Mouse (Mus musculus) frontal cortex, adult 2 months (tissue): Measurements from ENCODE around the gene C1rl. TPM values are rescaled to one million over a fixed set of nuclear protein-coding genes. Genes with fewer than 3 reads are reported as not detected.
"Not testable (repeated sequence)": the region's sequence is repeated elsewhere in the genome, so short reads cannot be mapped to it uniquely, and the experiment has no call there.

Experiments used
- DNase-seq, 2 experiments: peaks; one replicate each; pipeline ENCODE4 v3.0.0; 2022; ENCODE audit warnings: low spot score in 1 of 2; ENCODE audit errors: extremely low spot score in 1 of 2
- polyA plus RNA-seq: library from polyadenylated mRNA; depleted of rRNA; stranded (reverse); fragments of >200 nt; gene quantifications from 2 replicates; pipeline ENCODE4 v1.2.3, GENCODE M21; 2012

Gene C1rl
- polyA plus RNA-seq, 1 experiment: 0.36 TPM

- no peak for DNase-seq
Observed at GRCm38 (mm10) chr6:124499914-124500566, 7.1 kb downstream of the C1rl start.

GRCm38 (mm10) chr6:124501473-124501872, 8.6 kb downstream of the C1rl start:
- DNase-seq: no peak

DNA sequence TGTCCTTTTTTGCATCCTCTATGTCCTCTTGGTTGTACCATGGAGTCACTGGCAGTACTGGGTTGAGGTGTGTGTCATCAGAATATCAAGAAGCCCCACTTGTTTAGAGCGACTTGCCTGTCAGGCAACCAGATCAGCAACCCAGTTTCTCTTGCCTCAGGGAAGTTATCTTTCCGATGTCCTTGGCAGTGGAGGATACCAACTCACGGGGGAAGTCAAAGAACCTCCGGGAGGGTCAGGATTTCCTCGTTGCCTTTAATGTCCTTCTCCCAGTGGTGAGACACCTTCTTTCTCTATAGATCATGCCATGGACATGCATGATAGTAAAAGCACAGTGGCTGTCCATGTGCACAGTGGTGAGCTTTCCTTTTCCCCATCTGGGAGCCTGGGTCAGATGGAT, 9.1 kb downstream of the C1rl start:
- DNase-seq: no peak

GRCm38 (mm10) chr6:124505028-124505427, 12.1 kb downstream of the C1rl start:
- no peak for DNase-seq

- DNase-seq: no peak
Observed at GRCm38 (mm10) chr6:124506991-124507390, 14.1 kb downstream of the C1rl start.

GRCm38 (mm10) chr6:124508292-124508691, 15.4 kb downstream of the C1rl start:
- no peak for DNase-seq

- DNase-seq: not testable (repeated sequence)
Observed at GRCm38 (mm10) chr6:124509192-124509591, 16.3 kb downstream of the C1rl start.

- DNase-seq: no peak
Observed at GRCm38 (mm10) chr6:124511936-124512335, 19.0 kb downstream of the C1rl start.

DNA sequence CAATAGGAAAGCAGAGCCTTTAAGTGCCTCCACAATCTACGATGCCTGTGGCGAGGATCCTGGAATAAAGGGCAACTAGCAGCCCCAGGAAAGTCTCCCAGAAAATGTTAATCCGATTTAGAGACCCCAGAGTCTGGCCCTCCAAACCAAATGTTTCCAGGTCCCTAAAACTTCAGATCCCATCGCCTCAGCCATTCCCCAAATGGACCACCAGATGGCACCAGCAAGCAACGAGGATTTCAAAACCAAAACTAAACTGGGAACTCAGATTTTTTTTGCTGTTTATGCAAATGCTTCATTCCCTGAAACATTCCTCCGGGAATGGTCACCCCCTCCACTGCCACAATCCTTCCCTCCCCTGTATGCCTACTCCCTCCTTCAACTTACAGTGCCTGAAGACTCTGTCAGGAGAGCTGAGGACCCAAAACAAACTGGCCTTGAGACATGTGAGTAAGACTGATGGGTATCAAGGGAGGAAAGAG, 19.5 kb downstream of the C1rl start, which contains the start of gene C1ra:
TSS of gene C1ra (plus strand) at position 51 of the 482 bp plus-strand sequence.
- peak in 1 of 2 experiments; percentile 82 for DNase-seq

DNA sequence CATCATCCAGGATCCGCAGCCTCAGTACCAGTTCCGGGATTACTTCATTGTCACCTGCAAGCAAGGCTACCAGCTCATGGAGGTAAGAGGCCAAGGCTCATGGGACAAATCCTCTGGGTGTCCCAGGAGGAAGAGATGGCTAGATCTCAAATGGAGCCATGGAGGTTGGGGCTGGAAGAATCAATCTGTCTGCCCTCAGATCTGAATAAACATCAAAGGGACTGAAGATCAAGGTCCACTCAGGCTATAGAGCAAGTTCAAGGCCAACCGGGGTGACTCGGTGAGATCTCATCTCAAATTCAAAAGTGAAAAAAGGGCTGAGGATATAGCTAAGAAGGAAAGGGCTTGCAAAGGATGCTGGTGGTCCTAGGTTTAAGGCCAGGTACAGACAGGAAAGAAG, 24.8 kb downstream of the C1rl start:
- not testable (repeated sequence) for DNase-seq

GRCm38 (mm10) chr6:124522082-124522481, 29.2 kb downstream of the C1rl start:
- peak; percentile 28 to 77 for DNase-seq

DNA sequence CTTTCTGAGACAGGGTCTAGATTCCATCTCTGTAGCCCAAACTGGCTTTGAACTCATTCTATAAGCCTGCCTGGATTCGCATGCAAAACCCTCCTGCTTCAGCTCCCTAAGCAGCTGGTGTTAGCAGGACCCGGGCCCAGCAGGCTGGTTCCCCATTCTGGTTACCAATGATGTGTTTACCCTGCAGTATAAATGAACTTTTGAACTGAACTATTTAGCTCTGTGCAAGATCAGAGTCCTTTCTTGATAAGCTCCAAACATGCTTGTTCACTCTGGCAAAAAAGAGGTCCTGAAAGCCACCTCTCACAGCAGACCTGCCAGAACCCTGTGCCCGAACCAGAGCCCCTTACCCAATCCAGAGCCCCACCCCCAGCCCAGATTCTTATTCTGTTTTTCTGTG, 35.0 kb downstream of the C1rl start:
- no peak for DNase-seq

- no peak for DNase-seq
Observed at GRCm38 (mm10) chr6:124531077-124531476, 38.2 kb downstream of the C1rl start.

GRCm38 (mm10) chr6:124536125-124536829, 43.4 kb downstream of the C1rl start:
- DNase-seq: not testable (repeated sequence)

- DNase-seq: not testable (repeated sequence)
Observed at GRCm38 (mm10) chr6:124541176-124541575, 48.3 kb downstream of the C1rl start.

DNA sequence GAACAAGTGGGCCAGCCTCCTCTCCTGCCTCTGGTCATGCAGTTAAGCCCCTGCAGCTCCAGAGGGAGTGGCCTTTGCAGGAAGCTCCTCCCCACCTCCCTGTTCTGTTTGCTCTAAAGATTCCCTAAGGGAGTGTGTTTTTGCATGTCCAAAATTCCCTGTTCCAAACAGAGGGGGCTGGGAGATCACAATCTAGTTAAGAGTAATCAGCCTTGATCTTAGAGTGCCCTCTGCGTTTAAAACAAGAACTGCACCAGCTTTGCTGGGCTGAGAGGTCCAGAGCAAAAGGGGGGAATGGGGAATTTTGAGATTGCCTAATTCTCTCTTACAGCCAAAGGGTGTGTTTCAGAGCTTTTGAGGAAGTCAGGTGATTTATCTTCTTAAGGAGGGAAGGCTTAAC, 49.4 kb downstream of the C1rl start, which contains the start of gene C1s1:
TSS of gene C1s1 (minus strand) at position 76 of the 400 bp plus-strand sequence.
- peak in 1 of 2 experiments; percentile 78 for DNase-seq

- peak in 1 of 2 experiments; percentile 12 for DNase-seq
Observed at GRCm38 (mm10) chr6:124544466-124544865, 51.6 kb downstream of the C1rl start.

GRCm38 (mm10) chr6:124545425-124545824, 52.5 kb downstream of the C1rl start:
- no peak for DNase-seq

- DNase-seq: not testable (repeated sequence)
Observed at GRCm38 (mm10) chr6:124547979-124548378, 55.1 kb downstream of the C1rl start.

DNA sequence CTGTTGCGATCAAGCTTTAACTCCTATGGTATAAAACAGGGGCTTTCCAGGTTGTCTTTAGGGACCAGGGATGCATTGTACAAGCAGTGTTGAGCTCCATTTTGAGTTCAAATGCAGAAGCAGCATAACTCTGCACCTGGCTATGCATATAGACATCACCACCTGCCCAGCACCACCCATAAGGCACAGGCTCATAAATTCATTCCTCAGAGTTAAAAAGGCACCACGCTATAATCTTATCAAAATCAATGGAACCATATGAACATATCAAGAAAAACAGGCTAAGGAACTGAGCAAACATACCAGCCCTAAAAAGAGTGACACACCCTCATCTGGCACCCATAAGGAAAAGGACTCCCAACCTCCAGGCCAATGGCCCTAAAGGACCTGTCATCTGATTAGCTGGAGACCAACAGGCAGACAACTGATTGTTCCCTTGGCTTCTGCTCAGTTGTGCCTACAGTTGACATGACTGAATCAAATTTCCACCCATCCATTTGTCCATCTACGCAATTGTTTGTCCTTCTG, 56.2 kb downstream of the C1rl start:
- DNase-seq: no peak

DNA sequence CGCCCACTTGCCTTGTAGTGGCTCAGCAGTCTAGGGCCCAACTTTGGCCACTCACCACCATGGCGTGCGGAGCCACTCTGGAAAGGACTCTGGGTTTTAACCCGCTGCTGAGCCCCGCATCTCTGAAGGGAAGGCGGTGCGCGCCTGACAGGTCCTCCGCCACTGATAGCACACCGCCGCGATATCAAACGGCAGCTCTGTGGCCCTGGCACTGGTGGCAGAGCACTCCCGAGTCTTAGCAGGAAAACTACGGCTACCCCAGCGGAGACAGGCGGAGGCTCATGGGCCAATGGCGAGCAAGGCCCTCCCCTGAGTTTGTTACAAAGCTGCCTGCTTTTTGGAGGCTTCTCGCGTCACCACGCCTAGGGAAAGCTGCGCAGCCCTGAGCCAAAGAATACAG, 59.9 kb downstream of the C1rl start:
- no peak for DNase-seq
